Mouse (Mus musculus): ENCODE data around the gene Dnajc1.

GRCm38 (mm10) chr2:18249224-18249623, 143.4 kb downstream of the Dnajc1 start:
- no peak for TF ChIP-seq CTCF (IDR thresholded peaks at IDR 0.05; ENCODE audit: insufficient read depth, low read length)
- no peak for TF ChIP-seq POLR2A (IDR thresholded peaks at IDR 0.05; ENCODE audit: borderline replicate concordance, extremely low read depth, low read depth, low read length)

Data from lung, adult 2 months (tissue).